Mouse (Mus musculus): ENCODE results near the gene Pcif1. TPM values are rescaled to one million over a fixed set of nuclear protein-coding genes. Genes with fewer than 3 reads are reported as not detected.
"Not testable (repeated sequence)": the region's sequence is repeated elsewhere in the genome, so short reads cannot be mapped to it uniquely, and the experiment has no call there.

Pcif1 gene
- polyA plus RNA-seq, 1 experiment from 2014 or later = 53.4 TPM

- peaks cover 59% of the 10 kb centered on the region for H3K27me3 ChIP-seq
- peak; percentile 38 for ATAC-seq (replicated peaks; ENCODE audit: insufficient number of reproducible peaks, insufficient read depth, low FRiP score, low read depth)
- H3K4me1 ChIP-seq (replicated peaks) = peaks cover 32% of the 10 kb centered on the region
- WGBS = 1% methylated on average over 42 of the region's 42 CpGs
- peak overlapping the region; percentile 96 for H3K4me2 ChIP-seq
- peak overlapping the region; percentile 46 for H3K9ac ChIP-seq
- peak overlapping the region; percentile 58 for H3K4me3 ChIP-seq
- H3K36me3 ChIP-seq = no peaks in the 10 kb centered on the region
- H3K9me3 ChIP-seq (replicated peaks) = no peaks in the 10 kb centered on the region
- no peak overlapping the region for H3K27ac ChIP-seq
These were observed 22.6 kb upstream of the Pcif1 start for GRCm38 (mm10) chr2:164856309-164857100.

DNA sequence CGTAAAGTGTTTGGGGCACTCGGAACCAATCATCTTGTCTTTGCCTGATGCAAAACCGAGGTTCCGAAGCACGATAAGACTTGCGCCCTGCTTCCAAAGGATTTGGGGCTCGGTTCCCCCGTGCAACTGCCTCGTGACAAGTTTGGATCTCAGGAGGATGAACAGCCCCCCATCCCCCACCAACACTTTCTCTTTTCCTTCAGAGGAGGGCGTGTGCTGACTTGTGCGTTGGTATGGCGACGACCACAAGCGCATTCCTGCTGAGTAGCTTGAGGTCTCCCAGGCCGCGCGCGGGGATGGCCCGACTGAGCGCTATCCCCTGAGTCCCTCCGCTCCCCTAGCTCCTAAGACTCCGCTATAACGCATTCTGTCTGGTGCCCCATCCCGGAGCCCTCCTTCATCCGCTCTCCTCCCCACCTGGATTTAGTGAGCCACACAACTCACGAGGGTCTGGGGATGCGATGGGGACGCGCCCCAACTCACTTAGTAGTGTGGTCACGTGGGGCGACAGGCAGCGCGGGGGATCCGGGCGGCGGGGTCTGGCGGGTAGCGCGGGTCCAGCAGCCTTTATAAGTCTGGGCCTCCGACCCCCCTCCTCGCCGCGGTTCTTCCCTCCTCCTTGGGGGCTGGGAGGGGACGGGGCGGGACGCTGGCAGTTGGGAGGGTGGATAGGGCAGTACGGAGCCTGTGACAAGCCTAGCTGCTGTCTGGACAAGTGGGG is 21.8 kb upstream of the Pcif1 start, which contains the start of gene Pltp:
Gene Pltp (minus strand): TSS at position 611 of the 721 bp plus-strand sequence.
- Histone ChIP-seq H3K36me3 (no peaks in the 10 kb centered on the region), H3K27me3 (peaks cover 59% of the 10 kb centered on the region), H3K4me1 (replicated peaks) (peaks cover 40% of the 10 kb centered on the region), H3K9ac (peak within 1 kb of the TSS; percentile 46), H3K9me3 (replicated peaks) (no peaks in the 10 kb centered on the region), H3K4me3 (peak within 1 kb of the TSS; percentile 58), H3K4me2 (peak within 1 kb of the TSS; percentile 96), H3K27ac (peak within 1 kb of the TSS; percentile 10; the same call in 1 of the 2 replicates)
- under 1% methylated on average over 47 of the region's 47 CpGs for WGBS
- peak; percentile 37; the same call in 1 of the 2 replicates for ATAC-seq (replicated peaks; ENCODE audit: insufficient number of reproducible peaks, insufficient read depth, low FRiP score, low read depth)

- peak overlapping the region; percentile 96 for H3K4me2 ChIP-seq
- H3K4me1 ChIP-seq (replicated peaks) = peaks cover 44% of the 10 kb centered on the region
- H3K27ac ChIP-seq = peak overlapping the region; percentile 10; the same call in 1 of the 2 replicates
- ATAC-seq (replicated peaks; ENCODE audit: insufficient number of reproducible peaks, insufficient read depth, low FRiP score, low read depth) = no peak
- H3K27me3 ChIP-seq = peaks cover 54% of the 10 kb centered on the region
- peak overlapping the region; percentile 46; the same call in 1 of the 2 replicates for H3K9ac ChIP-seq
- no peaks in the 10 kb centered on the region for H3K36me3 ChIP-seq
- WGBS = 12% methylated on average over 19 of the region's 19 CpGs
- H3K4me3 ChIP-seq = peak overlapping the region; percentile 58
- no peaks in the 10 kb centered on the region for H3K9me3 ChIP-seq (replicated peaks)
These were observed 21.1 kb upstream of the Pcif1 start for GRCm38 (mm10) chr2:164857842-164858553.

- H3K4me1 ChIP-seq (replicated peaks) = peaks cover 44% of the 10 kb centered on the region
- H3K4me2 ChIP-seq = no peak overlapping the region
- H3K27ac ChIP-seq = no peak overlapping the region
- peaks cover 48% of the 10 kb centered on the region for H3K27me3 ChIP-seq
- H3K9me3 ChIP-seq (replicated peaks) = no peaks in the 10 kb centered on the region
- 44% methylated on average over 2 of the region's 2 CpGs for WGBS
- no peak overlapping the region for H3K9ac ChIP-seq
- no peak for ATAC-seq (replicated peaks; ENCODE audit: insufficient number of reproducible peaks, insufficient read depth, low FRiP score, low read depth)
- H3K36me3 ChIP-seq = no peaks in the 10 kb centered on the region
- no peak overlapping the region for H3K4me3 ChIP-seq
These were observed 19.9 kb upstream of the Pcif1 start for GRCm38 (mm10) chr2:164859155-164859554.

GRCm38 (mm10) chr2:164859640-164860432 is 19.3 kb upstream of the Pcif1 start:
- Histone ChIP-seq H3K9ac (no peak overlapping the region), H3K4me3 (no peak overlapping the region), H3K36me3 (no peaks in the 10 kb centered on the region), H3K9me3 (replicated peaks) (no peaks in the 10 kb centered on the region), H3K4me1 (replicated peaks) (peaks cover 47% of the 10 kb centered on the region), H3K4me2 (no peak overlapping the region), H3K27ac (no peak overlapping the region), H3K27me3 (peaks cover 41% of the 10 kb centered on the region)
- WGBS = 59% methylated on average over 9 of the region's 9 CpGs
- no peak for ATAC-seq (replicated peaks; ENCODE audit: insufficient number of reproducible peaks, insufficient read depth, low FRiP score, low read depth)

GRCm38 (mm10) chr2:164861094-164861493 is 18.0 kb upstream of the Pcif1 start:
- Histone ChIP-seq H3K9ac (no peak overlapping the region), H3K27me3 (peaks cover 30% of the 10 kb centered on the region), H3K9me3 (replicated peaks) (no peaks in the 10 kb centered on the region), H3K4me1 (replicated peaks) (peaks cover 46% of the 10 kb centered on the region), H3K4me2 (no peak overlapping the region), H3K4me3 (no peak overlapping the region), H3K36me3 (no peaks in the 10 kb centered on the region), H3K27ac (peak overlapping the region; percentile 68; the same call in 1 of the 2 replicates)
- ATAC-seq (replicated peaks; ENCODE audit: insufficient number of reproducible peaks, insufficient read depth, low FRiP score, low read depth) = no peak
- WGBS = 60% methylated on average over 4 of the region's 4 CpGs

DNA sequence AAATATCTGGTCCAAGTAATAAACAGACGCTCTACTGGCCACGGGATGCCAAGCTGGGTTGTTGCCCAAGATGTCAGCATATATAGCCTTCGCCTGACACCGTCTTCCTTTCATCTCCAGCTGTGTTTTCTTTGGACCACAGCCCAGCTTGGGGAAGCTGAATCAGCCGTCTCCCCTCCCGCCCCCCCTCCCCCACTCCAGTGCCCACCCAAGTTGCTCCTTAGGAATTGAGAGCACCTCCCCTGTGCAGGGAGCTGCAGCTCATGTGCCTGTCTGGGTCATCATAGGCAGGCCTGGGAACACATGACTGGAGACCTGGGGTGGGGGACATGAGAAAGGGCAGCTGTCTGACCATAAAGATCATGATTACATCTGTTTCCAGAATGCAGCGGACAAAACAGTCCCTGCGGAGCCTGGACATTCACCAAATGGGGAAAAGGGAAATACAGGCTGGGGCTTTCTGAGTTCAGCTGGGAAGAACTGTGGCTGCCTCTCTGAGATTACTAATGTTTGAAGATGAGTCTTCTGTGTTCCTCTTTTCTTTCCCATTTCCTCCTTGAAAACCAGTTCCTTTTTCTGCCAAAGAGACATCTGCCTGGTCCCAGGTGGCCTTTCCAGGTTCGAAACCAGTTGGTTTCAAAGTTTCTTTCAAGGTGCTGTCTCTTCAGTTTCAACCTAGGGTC is 16.8 kb upstream of the Pcif1 start:
- peak; percentile 53; the same call in 1 of the 2 replicates for ATAC-seq (replicated peaks; ENCODE audit: insufficient number of reproducible peaks, insufficient read depth, low FRiP score, low read depth)
- peak overlapping the region; percentile 68 for H3K27ac ChIP-seq

GRCm38 (mm10) chr2:164863411-164863810 is 15.7 kb upstream of the Pcif1 start:
- H3K4me1 ChIP-seq (replicated peaks) = peaks cover 36% of the 10 kb centered on the region
- not testable (repeated sequence) for H3K9me3 ChIP-seq (replicated peaks); H3K4me2 ChIP-seq; H3K27ac ChIP-seq; ATAC-seq (replicated peaks; ENCODE audit: insufficient number of reproducible peaks, insufficient read depth, low FRiP score, low read depth); H3K36me3 ChIP-seq; H3K9ac ChIP-seq; H3K4me3 ChIP-seq; H3K27me3 ChIP-seq
- 91% methylated on average over 7 of the region's 9 CpGs for WGBS

More for the DNA sequence above, 16.8 kb upstream of the Pcif1 start:
- Histone ChIP-seq H3K4me2 (peak overlapping the region; percentile 18; the same call in 1 of the 2 replicates), H3K27me3 (peaks cover 18% of the 10 kb centered on the region), H3K4me1 (replicated peaks) (peaks cover 44% of the 10 kb centered on the region), H3K9ac (no peak overlapping the region), H3K36me3 (no peaks in the 10 kb centered on the region), H3K4me3 (no peak overlapping the region), H3K9me3 (replicated peaks) (no peaks in the 10 kb centered on the region)
- 31% methylated on average over 9 of the region's 9 CpGs for WGBS

- WGBS = 56% methylated on average over 4 of the region's 4 CpGs
These were observed 14.5 kb upstream of the Pcif1 start for GRCm38 (mm10) chr2:164864593-164864992.

More at GRCm38 (mm10) chr2:164864593-164864992, 14.5 kb upstream of the Pcif1 start:
- Histone ChIP-seq H3K9ac (no peak overlapping the region), H3K4me2 (no peak overlapping the region), H3K4me3 (no peak overlapping the region), H3K9me3 (replicated peaks) (no peaks in the 10 kb centered on the region), H3K27ac (no peak overlapping the region), H3K27me3 (no peaks in the 10 kb centered on the region), H3K36me3 (no peaks in the 10 kb centered on the region), H3K4me1 (replicated peaks) (peaks cover 34% of the 10 kb centered on the region)
- no peak for ATAC-seq (replicated peaks; ENCODE audit: insufficient number of reproducible peaks, insufficient read depth, low FRiP score, low read depth)

All from heart, embryonic 15.5 days (tissue).